Mouse (Mus musculus) cortical plate, adult 2 months (tissue): ENCODE measurements at regions not wholly inside any gene's neighbourhood (a gene's known extent, or its start where the extent isn't known, plus 50 kb on each side); places are given as distances from the start of the nearest gene placed in this dataset.
A peak's percentile ranks its signal among the peaks of the same experiment; 100 is the strongest.

Experiments
- H3K27ac ChIP-seq: fragments of 200-500 bp; 2 replicates; pipeline ENCODE4 v1.5.1; 2012; ENCODE audit warnings: low read length, control low read depth, inconsistent platforms; ENCODE audit not compliant: insufficient read depth
- H3K4me1 ChIP-seq: fragments of 200-500 bp; 2 replicates; pipeline ENCODE4 v1.6.1; 2011; ENCODE audit warnings: low read length; ENCODE audit not compliant: control insufficient read depth, insufficient read depth
- H3K4me3 ChIP-seq: fragments of 200-500 bp; 2 replicates; pipeline ENCODE4 v1.5.1; 2011; ENCODE audit warnings: mild to moderate bottlenecking, low read length, control low read depth; ENCODE audit not compliant: insufficient read depth
- CTCF ChIP-seq: fragments of 200-500 bp; IDR thresholded peaks from 2 replicates; pipeline ENCODE4 v1.5.1; 2011; ENCODE audit warnings: mild to moderate bottlenecking, control low read depth, low read length; ENCODE audit not compliant: insufficient read depth; ENCODE audit errors: extremely low read depth
- POLR2A ChIP-seq: fragments of 200-500 bp; IDR thresholded peaks from 2 replicates; pipeline ENCODE4 v1.6.1; 2011; ENCODE audit warnings: mild to moderate bottlenecking, low read length, control low read depth; ENCODE audit not compliant: insufficient read depth; ENCODE audit errors: extremely low read depth

DNA sequence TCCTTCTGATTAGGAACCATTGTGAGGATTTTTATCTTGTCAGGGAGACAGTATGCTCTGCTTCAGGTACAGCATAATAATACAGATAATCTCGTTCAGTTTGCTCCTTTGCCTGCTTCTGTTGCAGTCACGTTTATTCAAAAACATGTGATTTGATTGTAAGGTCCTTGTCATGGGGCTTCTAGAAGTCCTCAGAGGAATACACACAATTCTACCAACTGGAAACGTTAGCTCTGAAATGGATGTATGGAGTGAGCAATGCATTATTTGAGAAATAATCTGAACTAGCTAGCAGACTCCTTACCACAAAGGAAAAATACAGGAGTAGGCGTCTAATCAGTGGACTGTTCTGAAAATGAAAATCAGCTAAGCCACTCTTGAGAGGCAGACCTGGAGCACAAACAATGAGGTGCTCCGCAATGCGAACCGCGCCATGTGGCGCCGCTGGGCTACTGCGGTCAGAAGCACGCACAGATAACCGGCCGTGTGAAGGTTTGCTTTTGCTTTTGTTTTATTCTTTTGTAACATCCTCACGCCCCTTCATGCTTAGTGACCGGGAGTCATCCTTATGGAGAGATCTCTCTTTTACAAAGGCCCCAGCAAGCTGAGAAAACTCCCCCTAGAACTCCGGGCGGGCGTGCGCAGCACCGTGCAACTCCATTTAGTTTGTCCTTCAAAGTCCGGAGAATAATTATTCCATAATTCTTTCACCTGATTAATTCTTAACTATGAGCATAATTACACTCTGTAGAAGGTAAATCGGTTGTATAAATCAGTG is 419.7 kb downstream of the Nova1 start:
- Histone ChIP-seq H3K4me3 (peak overlapping the region; percentile 28), H3K27ac (peak overlapping the region; percentile 23; the same call in 1 of the 2 replicates), H3K4me1 (no peaks in the 10 kb centered on the region)
- TF ChIP-seq CTCF (no peak), POLR2A (0 out of 2 replicates have a peak, but pooled peaks have one; percentile 34)

DNA sequence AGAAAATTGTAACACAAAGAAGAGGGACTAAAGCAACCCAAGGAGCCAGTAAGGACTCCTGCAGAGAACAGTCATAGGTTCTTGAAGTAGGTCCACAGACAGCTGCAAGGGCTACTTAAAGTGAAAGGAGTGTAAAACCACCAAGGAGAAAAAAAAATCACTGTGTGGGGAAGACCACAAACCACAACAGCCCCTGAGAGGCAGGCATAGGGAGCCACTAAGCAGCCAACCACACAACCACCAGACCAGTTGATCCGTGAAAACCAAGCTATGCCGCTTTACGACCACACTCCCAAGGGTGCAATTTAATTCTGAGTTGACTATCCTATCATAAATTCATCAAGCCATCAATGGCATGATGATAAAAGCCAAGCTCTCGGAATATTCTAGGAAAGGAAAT is 423.5 kb downstream of the Nova1 start:
- Histone ChIP-seq H3K4me1 (no peaks in the 10 kb centered on the region), H3K27ac (no peak overlapping the region), H3K4me3 (no peak overlapping the region)
- no peak for TF ChIP-seq POLR2A
- no peak for TF ChIP-seq CTCF

DNA sequence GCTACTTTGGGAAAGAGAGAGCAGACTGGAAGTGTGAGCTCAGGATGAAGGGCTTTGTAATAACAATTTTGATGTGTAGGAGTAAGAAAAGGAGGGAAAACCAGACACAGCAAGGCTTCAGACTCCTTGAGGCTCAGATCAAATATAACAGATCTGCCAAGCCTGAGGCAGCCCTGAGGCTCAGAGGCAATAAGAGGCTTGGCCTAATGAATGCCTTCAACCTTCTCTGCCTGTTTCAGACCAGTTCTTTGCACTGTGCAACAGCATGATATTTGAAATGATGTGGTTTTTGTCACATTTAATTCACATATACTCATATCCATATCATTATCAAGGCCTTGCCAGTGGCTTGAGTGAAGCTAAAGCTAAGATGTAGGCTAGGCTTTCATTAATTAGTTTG is 425.0 kb downstream of the Nova1 start:
- Histone ChIP-seq H3K4me1 (no peaks in the 10 kb centered on the region), H3K4me3 (no peak overlapping the region), H3K27ac (no peak overlapping the region)
- no peak for TF ChIP-seq CTCF
- no peak for TF ChIP-seq POLR2A

DNA sequence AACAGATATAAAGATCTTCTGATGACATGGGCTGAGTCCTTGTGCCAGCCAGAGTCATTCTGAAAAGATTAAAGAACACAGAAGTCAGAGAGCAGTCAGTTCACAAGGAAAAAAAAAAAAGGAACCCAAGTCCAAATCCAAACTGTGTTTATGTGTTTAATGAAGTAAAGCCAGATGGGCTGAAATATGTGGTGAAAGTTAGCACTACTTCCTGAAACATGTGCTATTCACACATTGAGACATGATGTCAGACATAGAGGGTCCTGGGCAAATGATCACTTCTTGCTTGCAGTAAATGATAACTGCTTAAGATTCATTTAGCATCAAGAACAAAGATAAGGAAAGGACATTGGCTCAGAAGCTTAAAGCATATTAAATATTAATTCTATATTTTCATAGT is 439.8 kb downstream of the Nova1 start:
- no peak overlapping the region for H3K4me3 ChIP-seq
- TF ChIP-seq POLR2A (no peak), CTCF (no peak)
- H3K27ac ChIP-seq: no peak overlapping the region

DNA sequence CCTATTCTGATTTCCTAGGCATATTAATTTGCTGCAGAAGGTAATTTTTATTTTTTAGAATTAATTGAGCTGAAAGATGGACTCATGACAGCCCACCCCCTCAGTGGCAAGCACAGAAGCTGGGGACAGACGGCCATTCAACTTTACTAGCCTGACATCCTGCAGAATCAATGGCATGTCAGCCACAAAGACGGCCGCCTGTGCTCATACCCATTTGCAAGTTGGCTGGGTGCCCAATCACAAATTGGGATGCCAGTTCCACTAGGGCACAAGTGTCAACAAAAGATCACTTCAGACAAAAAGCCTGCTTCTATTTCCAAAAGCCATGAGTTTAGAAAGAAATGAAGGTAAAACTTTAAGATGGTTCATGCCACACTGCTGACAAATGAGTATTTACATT is 447.0 kb downstream of the Nova1 start:
- TF ChIP-seq POLR2A (no peak), CTCF (no peak)
- no peak overlapping the region for H3K27ac ChIP-seq
- no peak overlapping the region for H3K4me3 ChIP-seq
- no peaks in the 10 kb centered on the region for H3K4me1 ChIP-seq

More for the DNA sequence above, 439.8 kb downstream of the Nova1 start:
- no peaks in the 10 kb centered on the region for H3K4me1 ChIP-seq

DNA sequence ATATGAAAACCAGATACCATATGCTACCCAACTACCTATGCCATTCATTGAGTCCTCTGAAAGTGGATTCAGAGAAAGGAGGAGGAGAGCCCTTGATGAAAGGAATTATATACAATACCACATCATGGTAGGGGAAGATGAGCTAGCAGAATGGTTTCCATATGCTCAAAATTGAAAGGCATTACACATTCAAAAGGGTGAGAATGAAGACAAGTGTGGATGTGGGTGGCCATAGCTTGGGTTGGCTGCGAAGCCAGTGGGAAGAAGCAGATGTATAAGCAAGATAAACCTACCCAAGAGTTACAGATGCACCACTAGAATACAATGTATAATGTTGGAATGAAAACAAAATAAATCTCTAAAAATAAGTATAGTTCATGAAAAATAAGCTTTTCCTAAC is 485.4 kb downstream of the Nova1 start:
- Histone ChIP-seq H3K27ac (no peak overlapping the region), H3K4me1 (no peaks in the 10 kb centered on the region), H3K4me3 (no peak overlapping the region)
- TF ChIP-seq POLR2A (no peak), CTCF (no peak)

DNA sequence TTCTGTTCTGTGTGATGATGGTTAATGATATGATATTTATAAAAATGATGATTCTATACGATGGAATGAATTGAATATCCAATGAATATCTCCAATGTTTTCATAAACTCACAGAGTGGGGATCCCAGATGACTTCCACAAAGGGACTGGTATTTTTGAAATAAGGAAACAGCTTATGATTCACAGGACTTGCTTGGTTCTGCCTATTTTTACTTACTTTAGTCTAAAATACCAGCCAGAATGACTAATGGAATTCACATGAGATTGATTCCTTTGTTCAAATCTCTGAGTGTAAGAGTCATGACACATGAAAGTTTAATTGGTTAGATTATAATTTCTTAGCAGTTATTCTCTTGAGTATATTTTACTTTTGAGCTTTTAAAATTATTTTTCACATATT is 490.9 kb downstream of the Nova1 start:
- no peak overlapping the region for H3K4me3 ChIP-seq
- TF ChIP-seq CTCF: no peak
- H3K27ac ChIP-seq: no peak overlapping the region
- 0 out of 2 replicates have a peak, but pooled peaks cover 2% of the 10 kb centered on the region for H3K4me1 ChIP-seq

DNA sequence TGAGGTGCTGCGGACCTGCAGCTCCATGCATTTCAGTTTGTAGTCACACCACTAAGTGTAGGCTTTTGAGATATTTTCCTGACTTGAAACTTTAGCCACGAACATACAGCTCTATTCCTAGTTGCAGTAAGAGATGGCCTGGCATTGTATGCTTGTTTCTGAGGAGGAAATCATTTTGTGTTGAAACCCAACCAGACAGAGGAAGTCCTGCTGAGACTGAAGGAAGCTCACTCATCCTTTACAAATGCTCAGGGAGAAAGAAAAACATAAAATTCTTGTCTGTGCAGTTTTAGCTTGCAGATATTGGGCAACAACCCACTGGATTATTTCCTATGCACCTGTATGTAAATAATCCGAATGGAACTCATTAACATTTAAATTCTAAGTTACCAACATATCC is 495.5 kb downstream of the Nova1 start:
- Histone ChIP-seq H3K4me3 (no peak overlapping the region), H3K4me1 (0 out of 2 replicates have a peak, but pooled peaks cover 2% of the 10 kb centered on the region), H3K27ac (no peak overlapping the region)
- TF ChIP-seq CTCF (no peak), POLR2A (no peak)

DNA sequence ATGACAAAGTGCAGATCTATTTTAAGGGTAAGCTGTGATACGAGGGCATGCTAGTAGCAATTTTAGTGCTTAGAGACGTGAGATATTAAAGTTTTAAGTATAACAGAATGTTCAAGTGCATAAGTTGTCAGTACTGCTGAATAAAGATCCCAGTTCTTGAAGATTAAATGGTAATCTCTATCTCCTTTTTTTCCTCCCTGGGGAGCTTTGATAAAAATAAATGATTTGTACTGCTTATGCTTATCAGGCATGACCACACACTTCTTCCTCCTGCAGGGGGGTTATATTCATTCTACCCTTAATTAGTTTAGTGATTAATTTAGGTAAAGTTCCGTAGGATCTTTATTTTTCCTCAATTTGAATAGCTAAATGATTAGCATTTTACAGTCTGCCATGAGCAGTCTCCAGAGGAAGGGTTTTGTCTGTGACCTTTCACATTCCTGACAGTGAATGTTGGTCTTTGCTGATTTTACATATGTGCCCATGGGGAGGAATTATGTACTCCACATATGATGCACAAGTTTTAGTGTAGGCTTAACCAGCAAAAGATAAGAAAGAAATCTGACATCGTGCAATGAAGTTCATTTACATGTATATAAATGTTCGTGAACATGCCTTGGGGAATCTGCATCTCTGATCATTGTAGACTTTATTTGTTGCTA is 515.5 kb downstream of the Nova1 start:
- H3K4me1 ChIP-seq: no peaks in the 10 kb centered on the region
- H3K27ac ChIP-seq: no peak overlapping the region
- H3K4me3 ChIP-seq: no peak overlapping the region
- no peak for TF ChIP-seq CTCF
- no peak for TF ChIP-seq POLR2A

DNA sequence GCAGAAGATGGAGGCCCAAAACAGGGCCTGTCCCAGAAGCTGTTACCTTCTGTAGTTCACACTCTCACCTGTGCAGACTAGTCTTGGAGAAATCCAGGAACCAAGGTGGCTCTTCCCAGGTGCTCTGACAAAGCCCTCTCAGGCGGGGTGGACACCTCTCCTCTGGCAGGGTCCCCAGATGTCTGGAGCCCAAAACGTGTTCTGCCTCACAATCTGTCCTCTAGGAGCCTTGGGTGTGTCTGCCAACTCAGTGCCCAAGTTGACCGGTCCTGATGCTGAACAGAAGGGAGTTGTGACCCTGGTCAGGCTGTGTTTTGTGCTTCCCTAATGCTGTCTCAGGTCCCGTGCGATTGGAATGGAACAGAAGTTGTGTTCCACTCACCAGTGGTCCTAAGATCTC is 519.8 kb downstream of the Nova1 start:
- no peak overlapping the region for H3K4me3 ChIP-seq
- H3K4me1 ChIP-seq: no peaks in the 10 kb centered on the region
- TF ChIP-seq CTCF (no peak), POLR2A (no peak)
- no peak overlapping the region for H3K27ac ChIP-seq
